Mouse (Mus musculus) layer of hippocampus, postnatal 25 days (tissue): ENCODE results near the gene Dnm2. TPM values are rescaled to one million over a fixed set of nuclear protein-coding genes. Genes with fewer than 3 reads are reported as not detected.
"Not testable (repeated sequence)": the region's sequence is repeated elsewhere in the genome, so short reads cannot be mapped to it uniquely, and the experiment has no call there.

Experiments
- DNase-seq, 2 experiments: peaks; one replicate each; pipeline ENCODE4 v3.0.0; 2022; ENCODE audit warnings: mixed read lengths in 2 of 2, low spot score in 1 of 2; ENCODE audit errors: extremely low spot score in 1 of 2
- total RNA-seq, 2 experiments: library from RNA; stranded (reverse); gene quantifications; 2 replicates each; pipeline ENCODE4 v1.2.3; 2021

Dnm2 gene
- total RNA-seq, 2 experiments from 2014 or later, result 55.2 to 77.1 TPM

GRCm38 (mm10) chr9:21497664-21498063 lies 73.0 kb downstream of the Dnm2 start:
- no peak for DNase-seq

DNA sequence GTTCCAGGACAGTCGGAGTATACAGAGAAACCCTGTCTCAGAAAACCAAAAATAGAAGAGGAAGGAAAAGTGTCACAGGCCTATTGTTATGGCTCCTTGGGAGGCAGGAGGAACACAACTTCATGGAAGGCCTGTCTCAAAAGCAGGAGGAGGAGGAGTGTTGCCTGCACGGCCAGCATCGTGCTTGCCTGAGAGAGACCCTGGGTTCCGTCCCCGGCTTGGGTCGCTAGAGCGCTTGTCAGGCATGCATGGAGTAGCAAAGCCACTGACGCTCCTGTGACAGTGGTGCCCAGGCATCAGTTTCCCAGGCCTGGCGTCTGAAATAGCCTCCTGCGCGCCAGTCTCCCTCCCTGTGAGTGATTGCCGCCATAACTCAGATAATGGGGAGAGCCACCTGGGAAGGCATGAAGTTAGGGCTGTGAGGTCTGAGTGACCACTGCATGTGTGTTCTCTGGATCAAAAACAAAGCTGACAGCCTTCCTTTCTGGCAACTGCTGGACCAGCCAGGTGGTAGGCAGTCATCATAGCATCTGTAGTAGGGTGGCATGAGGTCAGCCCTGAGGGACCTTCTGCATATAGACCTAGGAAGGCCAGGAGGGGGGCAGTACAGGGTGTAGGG lies 73.7 kb downstream of the Dnm2 start:
- no peak for DNase-seq

- no peak for DNase-seq
Measured at GRCm38 (mm10) chr9:21503352-21503751, 78.6 kb downstream of the Dnm2 start.

GRCm38 (mm10) chr9:21505767-21506166 lies 81.1 kb downstream of the Dnm2 start:
- DNase-seq, result no peak

DNA sequence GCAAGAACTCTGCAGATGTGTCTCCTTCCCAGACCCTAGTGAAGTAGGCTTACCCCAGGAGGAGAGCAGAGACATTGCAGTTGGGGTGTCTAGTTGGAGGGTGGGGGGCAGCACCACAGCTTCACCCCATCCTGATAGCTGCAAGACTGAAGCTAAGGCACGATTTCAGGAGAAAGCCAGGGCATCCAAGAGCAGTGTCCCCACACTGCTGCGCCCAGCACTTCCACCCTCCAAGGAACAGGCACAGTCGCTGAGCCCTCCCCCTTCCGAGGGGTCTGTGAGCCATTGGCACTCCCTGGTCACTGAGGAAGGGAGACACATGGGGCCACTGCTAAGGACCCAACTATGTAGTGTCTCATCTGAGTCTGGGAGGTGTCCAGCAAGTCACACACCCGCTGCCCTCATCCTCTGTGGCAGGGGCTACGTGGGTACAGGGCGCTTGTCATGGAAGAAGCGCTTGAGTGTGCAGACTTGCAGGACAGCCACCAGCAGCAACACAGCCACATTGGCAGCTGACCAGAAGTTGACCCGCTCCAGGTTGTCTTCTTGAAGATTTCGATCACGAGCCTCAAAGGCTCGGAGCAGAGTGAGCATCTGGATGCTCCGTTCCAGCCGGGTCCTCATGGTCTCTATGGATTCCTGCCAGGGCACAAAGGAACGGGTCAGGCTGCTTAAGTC lies 83.2 kb downstream of the Dnm2 start:
- no peak for DNase-seq

DNA sequence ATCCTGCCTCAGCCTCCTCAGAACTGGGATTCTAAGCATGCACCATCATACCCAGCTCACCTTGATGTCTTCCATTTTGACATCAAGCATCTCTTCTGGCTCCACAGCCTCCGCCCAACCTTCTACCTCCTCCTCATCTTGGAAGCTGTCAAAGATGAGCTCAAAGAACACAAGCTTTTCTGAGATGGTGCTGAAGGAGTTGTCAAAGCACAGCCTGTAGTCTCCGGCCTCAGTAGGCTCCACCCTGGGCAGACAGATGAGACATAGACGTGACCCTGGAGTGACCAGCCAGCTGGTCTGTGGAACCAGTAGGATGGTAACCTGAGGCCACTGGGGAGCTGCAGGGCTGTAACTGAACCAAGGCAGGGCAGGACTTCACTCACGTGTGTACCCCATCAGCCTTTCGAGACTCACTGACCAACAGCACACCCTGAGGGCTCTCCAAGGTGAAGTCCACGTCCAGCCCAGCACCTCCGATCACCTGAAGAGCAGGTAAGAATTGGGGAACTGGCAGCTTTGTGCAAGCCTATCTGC lies 84.2 kb downstream of the Dnm2 start:
- no peak for DNase-seq

DNA sequence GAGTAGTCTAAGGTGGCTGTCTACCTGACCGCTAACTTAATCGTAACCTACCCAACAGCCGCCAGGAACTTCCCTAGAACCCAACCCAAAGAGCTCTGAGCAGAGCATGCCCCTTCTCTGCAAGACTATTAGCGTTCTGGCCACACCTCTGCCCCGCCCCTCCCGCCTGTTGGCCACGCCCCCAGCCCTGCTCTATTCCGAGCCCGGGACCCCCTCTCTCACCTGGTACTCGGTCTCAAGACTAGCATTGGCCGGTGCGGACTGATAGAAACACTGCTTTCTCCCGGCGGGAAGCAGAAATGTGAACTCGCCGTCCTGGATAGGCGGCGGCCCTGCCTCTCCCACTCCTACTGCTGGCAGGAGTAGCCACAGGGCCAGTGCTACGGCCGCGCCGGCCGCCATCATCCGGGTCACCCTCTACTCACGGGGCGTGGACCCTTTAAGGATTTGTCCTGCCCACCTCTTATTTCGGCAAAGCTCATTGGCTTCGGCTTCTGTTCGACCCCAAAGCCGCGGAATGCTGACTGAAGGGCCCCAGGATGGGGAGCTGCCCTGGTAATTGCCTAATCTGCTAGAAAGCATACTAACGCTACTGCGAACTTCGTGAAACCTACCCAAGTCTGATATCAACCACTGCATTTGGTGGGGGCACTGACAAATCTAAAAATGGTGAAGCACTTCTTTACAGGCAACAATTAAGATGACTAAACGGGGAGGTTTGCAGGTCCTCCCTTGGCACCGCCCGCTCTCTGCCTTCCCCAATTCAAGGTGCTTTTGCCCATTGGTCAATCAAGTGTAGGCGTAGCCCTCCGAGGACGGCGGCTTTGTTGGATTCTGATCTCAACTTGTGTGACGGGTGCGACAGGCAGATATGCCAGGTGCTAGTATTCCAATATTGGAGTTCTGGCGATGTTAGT lies 85.3 kb downstream of the Dnm2 start, which contains the start of gene Tmed1:
Gene Tmed1 (minus strand): TSS at position 481 of the 917 bp plus-strand sequence.
- DNase-seq, result peak; percentile 80 to 91

DNA sequence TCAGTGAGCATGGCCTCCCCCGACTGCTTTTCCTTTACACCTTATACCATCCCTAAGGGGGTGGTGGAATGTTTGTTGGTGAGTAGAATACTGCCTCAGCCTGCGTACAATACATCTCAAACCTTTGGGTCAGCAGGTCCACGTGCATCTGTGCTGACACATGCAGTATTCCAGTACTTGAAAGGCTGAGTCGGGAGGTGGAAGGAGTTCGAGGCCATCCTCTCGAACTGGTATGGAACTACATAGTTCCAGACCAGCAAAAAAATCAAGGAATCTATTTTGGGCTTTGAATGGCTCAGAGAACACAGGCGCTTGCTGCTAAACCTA lies 85.9 kb downstream of the Dnm2 start:
- DNase-seq, result no peak

DNA sequence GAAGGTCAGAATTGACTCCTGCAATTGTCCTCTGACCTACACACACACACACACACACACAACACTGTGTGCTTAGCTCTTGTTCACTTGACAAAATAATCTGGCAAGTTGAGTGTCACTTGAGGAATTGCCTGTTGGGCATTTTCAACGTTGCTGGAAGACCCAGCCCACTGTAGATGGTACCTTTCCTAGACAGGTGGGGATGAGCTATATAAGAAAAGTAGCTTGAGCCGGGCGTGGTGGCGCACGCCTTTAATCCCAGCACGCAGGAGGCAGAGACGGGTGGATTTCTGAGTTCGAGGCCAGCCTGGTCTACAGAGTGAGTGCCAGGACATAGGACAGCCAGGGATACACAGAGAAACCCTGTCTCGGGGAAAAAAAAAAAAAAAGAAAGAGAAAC lies 86.3 kb downstream of the Dnm2 start:
- DNase-seq, result no peak

GRCm38 (mm10) chr9:21513466-21513865 lies 88.8 kb downstream of the Dnm2 start:
- DNase-seq, result no peak

- DNase-seq, result no peak
Measured at GRCm38 (mm10) chr9:21517947-21518495, 93.3 kb downstream of the Dnm2 start.

- not testable (repeated sequence) for DNase-seq
Measured at GRCm38 (mm10) chr9:21518690-21519089, 94.0 kb downstream of the Dnm2 start.

GRCm38 (mm10) chr9:21525142-21525936 lies 100.6 kb downstream of the Dnm2 start:
- no peak for DNase-seq

DNA sequence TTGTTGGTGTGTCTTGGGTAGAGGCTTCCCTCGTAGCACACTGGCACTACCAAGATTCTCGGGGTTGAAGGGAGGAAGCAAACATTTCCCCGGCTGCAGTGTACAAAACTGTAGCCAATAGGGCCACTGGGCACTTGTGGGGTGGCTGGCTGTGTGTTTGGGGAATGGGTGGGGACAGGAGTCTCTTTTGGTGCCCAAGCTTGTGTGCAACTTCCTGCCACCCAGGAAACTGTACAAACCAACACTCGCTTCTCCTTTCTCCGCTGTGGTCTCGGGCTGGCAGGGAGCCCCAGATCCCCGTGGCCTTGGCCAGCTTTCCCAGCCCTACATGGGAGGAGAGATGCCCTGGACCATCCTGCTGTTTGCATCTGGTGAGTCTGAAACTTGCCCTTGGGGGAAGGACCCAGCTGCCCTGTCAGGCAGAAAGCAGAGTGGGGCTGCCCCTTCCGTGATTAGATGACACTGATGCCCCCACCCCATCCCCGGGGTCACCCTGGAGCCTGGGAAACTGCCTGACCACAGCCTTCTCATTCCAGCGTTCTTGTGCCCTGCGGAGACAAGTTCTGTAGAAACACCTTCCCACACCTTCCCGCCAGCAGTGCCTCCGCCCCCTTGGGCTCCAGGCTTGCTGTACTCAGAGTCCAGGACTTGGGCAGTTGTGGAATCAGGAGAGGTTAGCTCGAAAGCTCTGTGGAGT lies 101.4 kb downstream of the Dnm2 start, which contains the start of gene AB124611:
Gene AB124611 (plus strand): TSS at position 240 of the 697 bp plus-strand sequence.
- DNase-seq, result no peak

DNA sequence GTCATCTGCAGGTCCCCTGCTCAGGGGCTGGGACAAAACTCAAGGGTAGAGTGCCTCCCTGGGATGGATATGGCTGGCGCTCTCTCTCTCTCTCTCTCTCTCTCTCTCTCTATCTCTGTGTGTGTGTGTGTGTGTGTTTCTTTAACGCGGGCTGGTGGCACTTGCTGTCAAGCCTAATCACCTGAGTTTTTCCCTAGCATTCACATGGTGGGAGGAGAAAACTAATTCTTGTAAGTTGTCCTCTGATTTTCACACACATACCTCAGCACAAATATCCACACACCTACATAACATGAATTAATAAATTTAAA lies 101.9 kb downstream of the Dnm2 start:
- DNase-seq, result no peak

DNA sequence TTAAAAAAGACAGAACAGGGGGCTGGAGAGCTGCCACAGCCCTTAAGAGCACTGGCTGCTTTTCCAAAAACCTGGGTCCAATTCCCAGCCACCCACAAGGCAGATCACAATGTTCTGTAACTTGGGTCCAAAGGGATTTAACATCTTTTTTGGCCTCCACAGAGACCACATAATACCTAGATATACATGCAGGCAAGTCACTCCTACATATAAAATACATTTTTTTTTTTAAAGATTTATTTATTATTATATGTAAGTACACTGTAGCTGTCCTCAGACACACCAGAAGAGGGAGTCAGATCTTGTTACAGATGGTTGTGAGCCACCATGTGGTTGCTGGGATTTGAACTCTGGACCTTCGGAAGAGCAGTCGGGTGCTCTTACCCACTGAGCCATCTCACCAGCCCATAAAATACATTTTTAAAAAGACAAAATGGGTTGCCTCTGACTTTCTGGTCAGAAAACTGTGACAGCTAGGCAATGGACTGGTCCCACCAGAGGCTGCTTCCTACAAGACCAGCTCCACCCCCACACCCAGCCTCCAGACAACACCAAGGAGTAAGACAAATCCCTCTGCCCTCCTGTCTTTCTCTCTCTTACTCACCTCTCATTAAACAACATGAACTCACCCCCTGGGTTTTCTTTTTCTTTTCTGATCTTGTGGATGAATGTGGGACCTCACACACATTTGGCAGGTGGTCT lies 102.5 kb downstream of the Dnm2 start:
- no peak for DNase-seq

DNA sequence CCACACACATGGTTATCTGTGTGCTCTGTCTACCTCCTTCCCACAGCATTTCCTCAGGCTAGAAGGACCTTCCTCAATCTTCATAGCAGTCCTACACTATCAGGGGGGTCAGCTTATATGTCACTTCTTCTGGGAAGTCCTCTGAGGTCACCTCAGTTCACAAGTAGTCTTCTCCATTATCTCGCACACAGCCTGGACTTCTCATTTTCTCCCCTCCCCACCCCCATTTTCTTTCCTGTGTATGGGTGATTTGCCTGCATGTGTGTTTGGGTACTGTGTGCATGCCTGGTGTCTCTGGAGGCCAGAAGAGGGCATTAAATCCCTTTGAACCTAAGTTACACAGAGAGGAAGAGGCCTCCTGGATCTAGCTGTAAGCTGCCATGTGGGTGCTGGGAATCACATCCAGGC lies 103.2 kb downstream of the Dnm2 start:
- DNase-seq, result no peak

GRCm38 (mm10) chr9:21536501-21536900 lies 111.8 kb downstream of the Dnm2 start:
- DNase-seq, result no peak

DNA sequence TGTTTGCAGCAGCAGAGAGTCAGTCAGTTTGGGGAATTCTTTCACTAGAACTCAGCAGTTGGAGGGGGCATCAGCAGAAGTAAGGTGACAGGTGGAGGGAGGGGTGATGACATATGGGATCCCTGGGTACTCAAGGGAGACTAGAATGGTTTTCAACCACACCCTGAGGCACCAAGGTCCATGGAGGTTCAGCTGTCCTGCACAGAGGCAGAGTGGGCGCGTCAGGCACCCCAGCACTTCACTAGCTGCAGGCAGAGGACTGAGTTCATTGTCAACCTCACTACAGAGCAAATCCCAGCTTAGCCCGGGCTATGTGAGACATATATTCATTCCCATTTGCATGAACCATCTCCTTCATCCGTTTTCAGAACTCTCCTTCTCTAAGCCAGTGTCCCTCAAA lies 112.3 kb downstream of the Dnm2 start:
- DNase-seq, result no peak
